Mouse (Mus musculus) neural tube, embryonic 15.5 days (tissue): ENCODE results near the gene Adgrg1. TPM values are rescaled to one million over a fixed set of nuclear protein-coding genes. Genes with fewer than 3 reads are reported as not detected.

Source experiments
- ATAC-seq: fragments of 200-750 bp; cut with Nextera tagmentation; 2 replicates; pipeline ENCODE4 v1.8.0; 2017; ENCODE audit warnings: mild to moderate bottlenecking, moderate TSS enrichment, moderate library complexity; ENCODE audit not compliant: low FRiP score
- H3K27ac ChIP-seq: fragments of 300-500 bp; sonication (generic); replicated peaks from 2 replicates; pipeline ENCODE4 v1.5.1; 2015; ENCODE audit warnings: mild to moderate bottlenecking, inconsistent platforms
- H3K27me3 ChIP-seq: fragments of 300-500 bp; sonication (generic); replicated peaks from 2 replicates; pipeline ENCODE4 v1.6.1; 2015; ENCODE audit warnings: inconsistent platforms
- H3K36me3 ChIP-seq: fragments of 300-500 bp; sonication (generic); 2 replicates; pipeline ENCODE4 v1.6.1; 2015; ENCODE audit warnings: inconsistent platforms
- H3K4me1 ChIP-seq: fragments of 300-500 bp; sonication (generic); 2 replicates; pipeline ENCODE4 v1.6.1; 2015; ENCODE audit warnings: inconsistent platforms
- H3K4me2 ChIP-seq: fragments of 300-500 bp; sonication (generic); 2 replicates; pipeline ENCODE4 v1.6.1; 2015; ENCODE audit warnings: inconsistent platforms, mild to moderate bottlenecking, moderate library complexity
- H3K4me3 ChIP-seq: fragments of 300-500 bp; sonication (generic); replicated peaks from 2 replicates; pipeline ENCODE4 v1.5.1; 2015; ENCODE audit warnings: mild to moderate bottlenecking, inconsistent platforms
- H3K9ac ChIP-seq: fragments of 300-500 bp; sonication (generic); replicated peaks from 2 replicates; pipeline ENCODE4 v1.6.1; 2015; ENCODE audit warnings: mild to moderate bottlenecking, inconsistent platforms
- H3K9me3 ChIP-seq: fragments of 300-500 bp; sonication (generic); replicated peaks from 2 replicates; pipeline ENCODE4 v1.6.1; 2016; ENCODE audit warnings: inconsistent platforms
- WGBS: fragments of 180-500 bp; shearing (Covaris S2); methylation state at CpG from one replicate; pipeline ENCODE4 v1.1.7; 2015; ENCODE audit warnings: mixed read lengths; 5-methylcytosine and 5-hydroxymethylcytosine counted together
- polyA plus RNA-seq: library from polyadenylated mRNA; unstranded; fragments of >200 nt; fragmentation: Nextera tagmentation; extraction: Ambion mirVana; gene quantifications from 2 replicates; pipeline ENCODE4 v1.2.1, GENCODE M21; 2015

Gene Adgrg1
- 80.9 and 96.9 TPM in 2 replicates for polyA plus RNA-seq

GRCm38 (mm10) chr8:94974467-94975165 is at the start of gene Adgrg1:
Gene Adgrg1 (plus strand): TSS chr8:94974751.
- no peak within 1 kb of the TSS for H3K27ac ChIP-seq
- no peak for ATAC-seq
- H3K4me2 ChIP-seq, result no peak within 1 kb of the TSS
- H3K9me3 ChIP-seq, result no peaks in the 10 kb centered on the region
- no peak within 1 kb of the TSS for H3K9ac ChIP-seq
- H3K4me1 ChIP-seq, result peaks cover 23% of the 10 kb centered on the region
- no peak within 1 kb of the TSS for H3K4me3 ChIP-seq
- no peaks in the 10 kb centered on the region for H3K36me3 ChIP-seq
- H3K27me3 ChIP-seq, result no peaks in the 10 kb centered on the region
- 61% methylated on average over 7 of the region's 7 CpGs for WGBS

- H3K27ac ChIP-seq, result no peak overlapping the region
- no peak overlapping the region for H3K4me3 ChIP-seq
- no peak overlapping the region for H3K9ac ChIP-seq
- no peak for ATAC-seq
- H3K36me3 ChIP-seq, result no peaks in the 10 kb centered on the region
- 79% methylated on average over 3 of the region's 3 CpGs for WGBS
- H3K9me3 ChIP-seq, result no peaks in the 10 kb centered on the region
- no peak overlapping the region for H3K4me2 ChIP-seq
- no peaks in the 10 kb centered on the region for H3K4me1 ChIP-seq
- no peaks in the 10 kb centered on the region for H3K27me3 ChIP-seq
Observed at GRCm38 (mm10) chr8:94928227-94928626, 46.3 kb upstream of the Adgrg1 start.

GRCm38 (mm10) chr8:94933918-94934317 is 40.6 kb upstream of the Adgrg1 start:
- Histone ChIP-seq H3K4me2 (no peak overlapping the region), H3K27ac (no peak overlapping the region), H3K9ac (no peak overlapping the region), H3K36me3 (no peaks in the 10 kb centered on the region), H3K4me3 (no peak overlapping the region), H3K9me3 (no peaks in the 10 kb centered on the region), H3K4me1 (no peaks in the 10 kb centered on the region), H3K27me3 (peaks cover 4% of the 10 kb centered on the region; the same call in 1 of the 2 replicates)
- 70% methylated on average over 5 of the region's 5 CpGs for WGBS
- ATAC-seq, result no peak

GRCm38 (mm10) chr8:94935172-94935571 is 39.4 kb upstream of the Adgrg1 start:
- 92% methylated on average over 3 of the region's 3 CpGs for WGBS
- Histone ChIP-seq H3K4me1 (no peaks in the 10 kb centered on the region), H3K9ac (no peak overlapping the region), H3K4me3 (no peak overlapping the region), H3K36me3 (no peaks in the 10 kb centered on the region), H3K4me2 (no peak overlapping the region), H3K27ac (no peak overlapping the region), H3K9me3 (no peaks in the 10 kb centered on the region), H3K27me3 (peaks cover 4% of the 10 kb centered on the region; the same call in 1 of the 2 replicates)
- no peak for ATAC-seq

- no peaks in the 10 kb centered on the region for H3K9me3 ChIP-seq
- WGBS, result 22% methylated on average over 6 of the region's 6 CpGs
- H3K4me1 ChIP-seq, result 0 out of 2 replicates have a peak, but pooled peaks cover 5% of the 10 kb centered on the region
- H3K36me3 ChIP-seq, result no peaks in the 10 kb centered on the region
- H3K4me3 ChIP-seq, result no peak overlapping the region
- no peak overlapping the region for H3K9ac ChIP-seq
- H3K27me3 ChIP-seq, result peaks cover 7% of the 10 kb centered on the region; the same call in 1 of the 2 replicates
- ATAC-seq, result no peak
- H3K27ac ChIP-seq, result no peak overlapping the region
- no peak overlapping the region for H3K4me2 ChIP-seq
Observed at GRCm38 (mm10) chr8:94942566-94942965, 32.0 kb upstream of the Adgrg1 start.

- ATAC-seq, result no peak
- Histone ChIP-seq H3K4me2 (no peak overlapping the region), H3K27me3 (peaks cover 7% of the 10 kb centered on the region; the same call in 1 of the 2 replicates), H3K36me3 (no peaks in the 10 kb centered on the region), H3K9ac (no peak overlapping the region), H3K9me3 (no peaks in the 10 kb centered on the region), H3K27ac (no peak overlapping the region), H3K4me1 (0 out of 2 replicates have a peak, but pooled peaks cover 7% of the 10 kb centered on the region), H3K4me3 (no peak overlapping the region)
- WGBS, result 64% methylated on average over 6 of the region's 6 CpGs
Observed at GRCm38 (mm10) chr8:94945185-94945584, 29.4 kb upstream of the Adgrg1 start.

GRCm38 (mm10) chr8:94948421-94948820 is 26.1 kb upstream of the Adgrg1 start:
- Histone ChIP-seq H3K36me3 (no peaks in the 10 kb centered on the region), H3K9me3 (no peaks in the 10 kb centered on the region), H3K4me2 (no peak overlapping the region), H3K27me3 (no peaks in the 10 kb centered on the region), H3K27ac (no peak overlapping the region), H3K9ac (no peak overlapping the region), H3K4me1 (0 out of 2 replicates have a peak, but pooled peaks cover 7% of the 10 kb centered on the region), H3K4me3 (no peak overlapping the region)
- no peak for ATAC-seq
- WGBS, result 78% methylated on average over 4 of the region's 4 CpGs

- no peak overlapping the region for H3K27ac ChIP-seq
- WGBS, result 94% methylated on average over 4 of the region's 4 CpGs
- 0 out of 2 replicates have a peak, but pooled peaks cover 7% of the 10 kb centered on the region for H3K4me1 ChIP-seq
- no peaks in the 10 kb centered on the region for H3K9me3 ChIP-seq
- H3K4me2 ChIP-seq, result no peak overlapping the region
- ATAC-seq, result no peak
- no peak overlapping the region for H3K4me3 ChIP-seq
- no peak overlapping the region for H3K9ac ChIP-seq
- no peaks in the 10 kb centered on the region for H3K36me3 ChIP-seq
- H3K27me3 ChIP-seq, result no peaks in the 10 kb centered on the region
Observed at GRCm38 (mm10) chr8:94949010-94949409, 25.5 kb upstream of the Adgrg1 start.

GRCm38 (mm10) chr8:94950046-94950445 is 24.5 kb upstream of the Adgrg1 start:
- H3K4me1 ChIP-seq, result peaks cover 16% of the 10 kb centered on the region
- 17% methylated on average over 4 of the region's 4 CpGs for WGBS
- ATAC-seq, result peak; percentile 78
- no peak overlapping the region for H3K4me3 ChIP-seq
- no peaks in the 10 kb centered on the region for H3K36me3 ChIP-seq
- no peak overlapping the region for H3K9ac ChIP-seq
- no peaks in the 10 kb centered on the region for H3K9me3 ChIP-seq
- peak overlapping the region; percentile 42; the same call in 1 of the 2 replicates for H3K27ac ChIP-seq
- no peaks in the 10 kb centered on the region for H3K27me3 ChIP-seq
- no peak overlapping the region for H3K4me2 ChIP-seq

GRCm38 (mm10) chr8:94950458-94950857 is 24.1 kb upstream of the Adgrg1 start:
- H3K36me3 ChIP-seq, result no peaks in the 10 kb centered on the region
- no peak overlapping the region for H3K9ac ChIP-seq
- H3K27ac ChIP-seq, result no peak overlapping the region
- no peaks in the 10 kb centered on the region for H3K27me3 ChIP-seq
- no peak overlapping the region for H3K4me3 ChIP-seq
- H3K4me1 ChIP-seq, result peaks cover 17% of the 10 kb centered on the region
- no peaks in the 10 kb centered on the region for H3K9me3 ChIP-seq
- no peak overlapping the region for H3K4me2 ChIP-seq
- 77% methylated on average over 5 of the region's 5 CpGs for WGBS
- no peak; the same call in 1 of the 2 replicates for ATAC-seq

GRCm38 (mm10) chr8:94952086-94952485 is 22.5 kb upstream of the Adgrg1 start:
- Histone ChIP-seq H3K4me3 (no peak overlapping the region), H3K9me3 (no peaks in the 10 kb centered on the region), H3K4me2 (no peak overlapping the region), H3K27me3 (no peaks in the 10 kb centered on the region), H3K9ac (no peak overlapping the region), H3K36me3 (no peaks in the 10 kb centered on the region), H3K27ac (no peak overlapping the region), H3K4me1 (peaks cover 12% of the 10 kb centered on the region)
- no peak for ATAC-seq
- WGBS, result 86% methylated on average over 5 of the region's 5 CpGs

- Histone ChIP-seq H3K9me3 (no peaks in the 10 kb centered on the region), H3K27me3 (no peaks in the 10 kb centered on the region), H3K4me1 (peaks cover 12% of the 10 kb centered on the region), H3K27ac (no peak overlapping the region), H3K4me2 (no peak overlapping the region), H3K36me3 (no peaks in the 10 kb centered on the region), H3K9ac (no peak overlapping the region), H3K4me3 (no peak overlapping the region)
- ATAC-seq, result no peak
- 72% methylated on average over 7 of the region's 7 CpGs for WGBS
Observed at GRCm38 (mm10) chr8:94953624-94954367, 20.8 kb upstream of the Adgrg1 start.
